Mouse (Mus musculus) kidney, postnatal 14 days (tissue): Measurements from ENCODE around the gene Src.

Source experiments
- DNase-seq: peaks from one replicate; pipeline ENCODE4 v3.0.0; 2022; ENCODE audit warnings: mixed read lengths

Src gene

GRCm38 (mm10) chr2:157418609-157419071 is 396 bp downstream of the Src start:
- no peak for DNase-seq

GRCm38 (mm10) chr2:157419506-157419905 is 1.3 kb downstream of the Src start:
- no peak for DNase-seq

GRCm38 (mm10) chr2:157420404-157420803 is 2.2 kb downstream of the Src start:
- DNase-seq = no peak

GRCm38 (mm10) chr2:157422062-157422655 is 3.9 kb downstream of the Src start:
- DNase-seq = no peak

GRCm38 (mm10) chr2:157422854-157423705 is 4.8 kb downstream of the Src start:
- DNase-seq = peak; percentile 87

- no peak for DNase-seq
These were observed 5.5 kb downstream of the Src start for GRCm38 (mm10) chr2:157423706-157424125.

- peak; percentile 66 for DNase-seq
These were observed 6.1 kb downstream of the Src start for GRCm38 (mm10) chr2:157424126-157424903.

- DNase-seq = no peak
These were observed 6.8 kb downstream of the Src start for GRCm38 (mm10) chr2:157424904-157425642.

- no peak for DNase-seq
These were observed 7.4 kb downstream of the Src start for GRCm38 (mm10) chr2:157425643-157425988.

- peak; percentile 55 for DNase-seq
These were observed 7.9 kb downstream of the Src start for GRCm38 (mm10) chr2:157426171-157426570.

- DNase-seq = no peak
These were observed 8.9 kb downstream of the Src start for GRCm38 (mm10) chr2:157427164-157427563.

- no peak for DNase-seq
These were observed 10.3 kb downstream of the Src start for GRCm38 (mm10) chr2:157428351-157429139.

- no peak for DNase-seq
These were observed 11.5 kb downstream of the Src start for GRCm38 (mm10) chr2:157429735-157430134.

- no peak for DNase-seq
These were observed 12.6 kb downstream of the Src start for GRCm38 (mm10) chr2:157430667-157431429.

- no peak for DNase-seq
These were observed 13.7 kb downstream of the Src start for GRCm38 (mm10) chr2:157431912-157432311.

GRCm38 (mm10) chr2:157432476-157432875 is 14.2 kb downstream of the Src start:
- DNase-seq = peak; percentile 46

- DNase-seq = peak; percentile 43
These were observed 15.8 kb downstream of the Src start for GRCm38 (mm10) chr2:157434041-157434440.

GRCm38 (mm10) chr2:157434497-157434896 is 16.3 kb downstream of the Src start:
- DNase-seq = peak; percentile 58

GRCm38 (mm10) chr2:157436496-157436895 is 18.3 kb downstream of the Src start:
- DNase-seq = no peak

GRCm38 (mm10) chr2:157437123-157437522 is 18.9 kb downstream of the Src start:
- no peak for DNase-seq

- no peak for DNase-seq
These were observed 23.1 kb downstream of the Src start for GRCm38 (mm10) chr2:157441363-157441762.
